Mouse (Mus musculus): ENCODE data around the gene Cnksr3. TPM values are rescaled to one million over a fixed set of nuclear protein-coding genes. Genes with fewer than 3 reads are reported as not detected.

The Cnksr3 gene
- polyA plus RNA-seq, 1 experiment from 2014 or later = 7.4 TPM

GRCm38 (mm10) chr10:7075661-7076060 lies 136.4 kb downstream of the Cnksr3 start:
- no peak overlapping the region for H3K4me3 ChIP-seq (ENCODE audit: low read depth, low read length)
- no peak overlapping the region for H3K27ac ChIP-seq (ENCODE audit: low read length)
- no peaks in the 10 kb centered on the region for H3K9me3 ChIP-seq (ENCODE audit: low read length)
- no peak overlapping the region for H3K4me2 ChIP-seq (replicated peaks; ENCODE audit: low read depth, low read length)
- H3K36me3 ChIP-seq (ENCODE audit: insufficient read depth, low read length) = no peaks in the 10 kb centered on the region
- H3K27me3 ChIP-seq (replicated peaks; ENCODE audit: insufficient read depth, low read length) = no peaks in the 10 kb centered on the region
- DNase-seq (ENCODE audit: low spot score) (no peak), ATAC-seq (no peak)
- TF ChIP-seq CTCF (IDR thresholded peaks at IDR 0.05) (no peak), EP300 (IDR thresholded peaks at IDR 0.05) (no peak)
- WGBS = 74% methylated on average over 2 of the region's 2 CpGs
- H3K4me1 ChIP-seq (ENCODE audit: insufficient read depth, low read depth, low read length) = no peaks in the 10 kb centered on the region
- H3K9ac ChIP-seq (replicated peaks; ENCODE audit: low read depth) = no peak overlapping the region

- Histone ChIP-seq H3K36me3 (ENCODE audit: insufficient read depth, low read length) (no peaks in the 10 kb centered on the region), H3K4me2 (replicated peaks; ENCODE audit: low read depth, low read length) (no peak overlapping the region), H3K4me3 (ENCODE audit: low read depth, low read length) (no peak overlapping the region), H3K4me1 (ENCODE audit: insufficient read depth, low read depth, low read length) (no peaks in the 10 kb centered on the region), H3K9ac (replicated peaks; ENCODE audit: low read depth) (no peak overlapping the region), H3K27me3 (replicated peaks; ENCODE audit: insufficient read depth, low read length) (no peaks in the 10 kb centered on the region), H3K9me3 (ENCODE audit: low read length) (no peaks in the 10 kb centered on the region), H3K27ac (ENCODE audit: low read length) (no peak overlapping the region)
- TF ChIP-seq CTCF (IDR thresholded peaks at IDR 0.05) (no peak), EP300 (IDR thresholded peaks at IDR 0.05) (no peak)
- DNase-seq (ENCODE audit: low spot score) (no peak), ATAC-seq (no peak)
- 77% methylated on average over 2 of the region's 2 CpGs for WGBS
These were observed 137.8 kb downstream of the Cnksr3 start for GRCm38 (mm10) chr10:7074231-7074630.

- Histone ChIP-seq H3K36me3 (ENCODE audit: insufficient read depth, low read length) (no peaks in the 10 kb centered on the region), H3K4me3 (ENCODE audit: low read depth, low read length) (no peak overlapping the region), H3K27ac (ENCODE audit: low read length) (no peak overlapping the region), H3K9ac (replicated peaks; ENCODE audit: low read depth) (no peak overlapping the region), H3K9me3 (ENCODE audit: low read length) (no peaks in the 10 kb centered on the region), H3K4me1 (ENCODE audit: insufficient read depth, low read depth, low read length) (no peaks in the 10 kb centered on the region), H3K27me3 (replicated peaks; ENCODE audit: insufficient read depth, low read length) (no peaks in the 10 kb centered on the region), H3K4me2 (replicated peaks; ENCODE audit: low read depth, low read length) (no peak overlapping the region)
- DNase-seq (ENCODE audit: low spot score) (no peak), ATAC-seq (no peak)
- WGBS = 64% methylated on average over 5 of the region's 5 CpGs
- TF ChIP-seq EP300 (IDR thresholded peaks at IDR 0.05) (no peak), CTCF (IDR thresholded peaks at IDR 0.05) (no peak)
These were observed 141.1 kb downstream of the Cnksr3 start for GRCm38 (mm10) chr10:7070924-7071323.

GRCm38 (mm10) chr10:7070100-7070835 lies 141.8 kb downstream of the Cnksr3 start:
- WGBS = 53% methylated on average over 8 of the region's 8 CpGs
- H3K9me3 ChIP-seq (ENCODE audit: low read length) = no peaks in the 10 kb centered on the region
- H3K27me3 ChIP-seq (replicated peaks; ENCODE audit: insufficient read depth, low read length) = no peaks in the 10 kb centered on the region
- no peak overlapping the region for H3K27ac ChIP-seq (ENCODE audit: low read length)
- no peak overlapping the region for H3K4me2 ChIP-seq (replicated peaks; ENCODE audit: low read depth, low read length)
- no peak for DNase-seq (ENCODE audit: low spot score)
- no peak overlapping the region for H3K4me3 ChIP-seq (ENCODE audit: low read depth, low read length)
- TF ChIP-seq CTCF (IDR thresholded peaks at IDR 0.05) (no peak), EP300 (IDR thresholded peaks at IDR 0.05) (no peak)
- no peak for ATAC-seq
- H3K36me3 ChIP-seq (ENCODE audit: insufficient read depth, low read length) = no peaks in the 10 kb centered on the region
- H3K4me1 ChIP-seq (ENCODE audit: insufficient read depth, low read depth, low read length) = no peaks in the 10 kb centered on the region
- no peak overlapping the region for H3K9ac ChIP-seq (replicated peaks; ENCODE audit: low read depth)

DNA sequence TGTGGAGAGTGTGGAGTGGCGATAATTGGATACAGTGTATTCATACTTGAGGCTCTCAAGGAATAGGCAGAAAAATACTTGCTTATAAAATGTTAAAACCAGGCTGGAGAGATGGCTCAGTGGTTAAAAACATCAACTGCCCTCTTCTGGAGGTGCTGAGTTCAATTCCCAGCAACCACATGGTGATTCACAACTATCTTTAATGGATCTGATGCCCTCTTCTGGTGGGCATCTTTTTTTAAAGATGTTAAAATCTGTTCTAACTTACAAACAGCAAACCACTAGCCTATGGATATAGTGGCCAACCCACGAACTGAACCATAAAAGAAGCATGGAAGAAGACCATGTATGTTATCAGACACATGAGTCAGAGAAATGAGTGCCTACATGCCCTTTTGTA lies 142.9 kb downstream of the Cnksr3 start:
- Histone ChIP-seq H3K27me3 (replicated peaks; ENCODE audit: insufficient read depth, low read length) (no peaks in the 10 kb centered on the region), H3K9ac (replicated peaks; ENCODE audit: low read depth) (no peak overlapping the region), H3K4me1 (ENCODE audit: insufficient read depth, low read depth, low read length) (no peaks in the 10 kb centered on the region), H3K36me3 (ENCODE audit: insufficient read depth, low read length) (no peaks in the 10 kb centered on the region), H3K4me2 (replicated peaks; ENCODE audit: low read depth, low read length) (no peak overlapping the region), H3K27ac (ENCODE audit: low read length) (no peak overlapping the region), H3K4me3 (ENCODE audit: low read depth, low read length) (no peak overlapping the region), H3K9me3 (ENCODE audit: low read length) (no peaks in the 10 kb centered on the region)
- 83% methylated on average over 2 of the region's 2 CpGs for WGBS
- no peak for TF ChIP-seq CTCF (IDR thresholded peaks at IDR 0.05)
- no peak for TF ChIP-seq EP300 (IDR thresholded peaks at IDR 0.05)
- no peak for DNase-seq (ENCODE audit: low spot score)
- ATAC-seq = no peak

Other genes starting within 250 kb of the Cnksr3 start
- 0.27 and 0.29 TPM in 2 replicates for gene Ipcef1, start 159.8 kb downstream of the Cnksr3 start, polyA plus RNA-seq (2015; fragmentation: Nextera tagmentation; extraction: Ambion mirVana)

Measured in lung, postnatal 0 days (tissue).